Mouse (Mus musculus): ENCODE results near the gene Ift46. TPM values are rescaled to one million over a fixed set of nuclear protein-coding genes. Genes with fewer than 3 reads are reported as not detected.

Ift46 gene
- polyA plus RNA-seq, 1 experiment = 3.7 TPM

DNA sequence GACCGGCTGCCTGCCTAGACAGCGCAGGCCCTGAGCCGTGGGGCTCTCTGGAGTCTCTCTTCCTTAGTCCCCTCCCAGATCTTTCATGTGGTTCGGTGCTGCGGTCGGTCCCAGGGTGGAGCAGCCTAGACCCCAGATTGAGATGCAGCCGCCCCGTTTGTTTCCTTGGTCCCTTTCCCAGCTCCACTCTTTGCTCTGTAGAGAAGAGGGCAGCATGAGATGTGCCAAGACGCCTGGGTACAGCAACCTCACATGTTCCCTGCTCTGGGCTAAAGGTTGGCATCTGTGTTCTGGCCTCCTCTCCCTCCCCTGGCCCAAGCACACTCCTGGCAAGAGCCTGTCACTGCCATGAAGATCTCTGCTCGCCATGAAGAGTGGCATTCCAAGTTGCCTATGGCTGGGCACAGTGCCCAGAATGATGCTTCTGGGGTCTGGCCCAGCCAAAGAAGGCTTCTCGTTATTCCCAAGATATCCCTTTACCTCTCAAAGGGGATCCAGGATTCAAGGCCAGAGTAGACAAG is 44.1 kb upstream of the Ift46 start:
- Histone ChIP-seq H3K4me3 (replicated peaks) (no peak overlapping the region), H3K4me1 (peaks cover 65% of the 10 kb centered on the region), H3K36me3 (replicated peaks; ENCODE audit: low read length) (no peaks in the 10 kb centered on the region), H3K9me3 (no peaks in the 10 kb centered on the region), H3K27me3 (replicated peaks) (peaks cover 26% of the 10 kb centered on the region)
- TF ChIP-seq FLI1 (IDR thresholded peaks at IDR 0.05; ENCODE audit: low read length) (no peak), GATA1 (IDR thresholded peaks at IDR 0.05; ENCODE audit: borderline replicate concordance, low read length) (no peak)

DNA sequence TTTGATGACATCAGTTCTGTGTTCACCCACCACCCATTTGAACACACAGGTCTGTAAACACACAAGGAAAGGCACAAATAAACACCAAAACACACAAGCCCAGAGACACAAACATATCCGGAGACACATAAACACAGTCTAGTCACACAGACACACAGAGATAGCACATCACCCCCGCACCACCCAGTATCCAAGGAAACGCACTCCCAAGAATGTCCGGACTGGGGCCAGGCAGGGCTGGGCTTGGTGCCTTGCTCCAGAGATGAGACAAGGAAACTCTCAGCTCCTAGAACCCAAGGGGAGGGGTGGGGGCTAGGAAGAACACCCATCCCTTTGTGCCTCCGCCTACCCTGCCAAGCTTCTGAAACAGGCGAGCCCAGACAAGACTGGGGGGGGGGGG is 43.5 kb upstream of the Ift46 start:
- no peak overlapping the region for H3K4me3 ChIP-seq (replicated peaks)
- H3K9me3 ChIP-seq = no peaks in the 10 kb centered on the region
- TF ChIP-seq GATA1 (IDR thresholded peaks at IDR 0.05; ENCODE audit: borderline replicate concordance, low read length) = no peak
- no peak for TF ChIP-seq FLI1 (IDR thresholded peaks at IDR 0.05; ENCODE audit: low read length)
- peaks cover 29% of the 10 kb centered on the region for H3K27me3 ChIP-seq (replicated peaks)
- H3K36me3 ChIP-seq (replicated peaks; ENCODE audit: low read length) = no peaks in the 10 kb centered on the region
- peaks cover 63% of the 10 kb centered on the region for H3K4me1 ChIP-seq

DNA sequence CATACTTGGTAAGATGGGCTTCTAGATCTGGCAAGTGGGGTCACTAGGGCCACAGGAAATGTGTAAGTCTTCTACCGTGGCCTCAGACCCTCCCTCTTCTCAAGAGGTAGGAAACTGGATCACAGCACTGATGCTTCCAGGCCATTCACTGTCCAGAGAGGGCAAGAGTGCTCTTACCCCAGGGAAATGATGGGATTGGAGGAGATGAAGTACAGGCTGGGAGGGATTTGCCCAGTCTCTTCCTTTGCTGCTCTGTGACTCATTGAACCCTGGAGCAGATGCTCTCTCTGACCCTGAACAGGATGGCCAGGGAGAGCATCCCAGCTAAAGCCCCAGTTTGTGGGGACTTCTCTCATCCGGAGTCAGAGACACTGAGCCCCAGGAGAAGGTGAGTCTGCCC is 43.0 kb upstream of the Ift46 start:
- H3K27me3 ChIP-seq (replicated peaks) = peaks cover 25% of the 10 kb centered on the region
- H3K4me1 ChIP-seq = peaks cover 58% of the 10 kb centered on the region
- H3K36me3 ChIP-seq (replicated peaks; ENCODE audit: low read length) = no peaks in the 10 kb centered on the region
- no peak for TF ChIP-seq GATA1 (IDR thresholded peaks at IDR 0.05; ENCODE audit: borderline replicate concordance, low read length)
- no peak for TF ChIP-seq FLI1 (IDR thresholded peaks at IDR 0.05; ENCODE audit: low read length)
- H3K9me3 ChIP-seq = no peaks in the 10 kb centered on the region
- H3K4me3 ChIP-seq (replicated peaks) = no peak overlapping the region

- peaks cover 39% of the 10 kb centered on the region for H3K4me1 ChIP-seq
- no peak overlapping the region for H3K4me3 ChIP-seq (replicated peaks)
- H3K27me3 ChIP-seq (replicated peaks) = peaks cover 21% of the 10 kb centered on the region
- H3K9me3 ChIP-seq = no peaks in the 10 kb centered on the region
- H3K36me3 ChIP-seq (replicated peaks; ENCODE audit: low read length) = no peaks in the 10 kb centered on the region
- TF ChIP-seq GATA1 (IDR thresholded peaks at IDR 0.05; ENCODE audit: borderline replicate concordance, low read length) (no peak), FLI1 (IDR thresholded peaks at IDR 0.05; ENCODE audit: low read length) (no peak)
These were observed 41.1 kb upstream of the Ift46 start for GRCm38 (mm10) chr9:44726431-44727146.

- Histone ChIP-seq H3K4me3 (replicated peaks) (no peak overlapping the region), H3K27me3 (replicated peaks) (peaks cover 24% of the 10 kb centered on the region), H3K4me1 (peaks cover 40% of the 10 kb centered on the region), H3K9me3 (no peaks in the 10 kb centered on the region), H3K36me3 (replicated peaks; ENCODE audit: low read length) (no peaks in the 10 kb centered on the region)
- no peak for TF ChIP-seq FLI1 (IDR thresholded peaks at IDR 0.05; ENCODE audit: low read length)
These were observed 40.3 kb upstream of the Ift46 start for GRCm38 (mm10) chr9:44727441-44727840.

DNA sequence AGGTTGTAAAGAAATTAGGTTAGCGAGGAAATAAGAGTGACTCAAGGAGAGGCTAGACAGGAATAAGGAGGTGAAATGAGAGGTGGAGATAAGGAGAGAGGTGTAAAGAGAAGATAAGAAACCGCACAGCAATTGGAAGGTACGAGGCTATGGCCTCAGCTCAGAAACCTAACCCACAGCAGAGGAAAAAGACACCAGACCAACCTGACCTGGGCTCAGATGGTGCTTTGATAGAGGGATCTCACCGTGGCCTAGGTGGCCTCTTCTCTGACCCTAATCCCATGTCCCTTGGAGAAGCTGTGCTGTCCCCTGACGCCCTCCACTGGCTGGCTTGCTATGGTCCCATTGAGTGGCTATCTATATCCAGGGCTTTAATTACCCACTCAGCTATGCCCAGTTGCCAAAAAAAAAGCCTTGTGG is 35.6 kb upstream of the Ift46 start:
- H3K4me1 ChIP-seq = peaks cover 42% of the 10 kb centered on the region
- no peaks in the 10 kb centered on the region for H3K9me3 ChIP-seq
- TF ChIP-seq GATA1 (IDR thresholded peaks at IDR 0.05; ENCODE audit: borderline replicate concordance, low read length) (no peak), FLI1 (IDR thresholded peaks at IDR 0.05; ENCODE audit: low read length) (no peak)
- no peak overlapping the region for H3K4me3 ChIP-seq (replicated peaks)
- H3K27me3 ChIP-seq (replicated peaks) = peaks cover 53% of the 10 kb centered on the region
- no peaks in the 10 kb centered on the region for H3K36me3 ChIP-seq (replicated peaks; ENCODE audit: low read length)

- Histone ChIP-seq H3K4me1 (peaks cover 42% of the 10 kb centered on the region), H3K9me3 (peaks cover 8% of the 10 kb centered on the region), H3K36me3 (replicated peaks; ENCODE audit: low read length) (no peaks in the 10 kb centered on the region), H3K27me3 (replicated peaks) (peaks cover 60% of the 10 kb centered on the region), H3K4me3 (replicated peaks) (peak overlapping the region; percentile 93)
- TF ChIP-seq FLI1 (IDR thresholded peaks at IDR 0.05; ENCODE audit: low read length) (no peak), GATA1 (IDR thresholded peaks at IDR 0.05; ENCODE audit: borderline replicate concordance, low read length) (no peak)
These were observed 34.7 kb upstream of the Ift46 start for GRCm38 (mm10) chr9:44732921-44733530.

DNA sequence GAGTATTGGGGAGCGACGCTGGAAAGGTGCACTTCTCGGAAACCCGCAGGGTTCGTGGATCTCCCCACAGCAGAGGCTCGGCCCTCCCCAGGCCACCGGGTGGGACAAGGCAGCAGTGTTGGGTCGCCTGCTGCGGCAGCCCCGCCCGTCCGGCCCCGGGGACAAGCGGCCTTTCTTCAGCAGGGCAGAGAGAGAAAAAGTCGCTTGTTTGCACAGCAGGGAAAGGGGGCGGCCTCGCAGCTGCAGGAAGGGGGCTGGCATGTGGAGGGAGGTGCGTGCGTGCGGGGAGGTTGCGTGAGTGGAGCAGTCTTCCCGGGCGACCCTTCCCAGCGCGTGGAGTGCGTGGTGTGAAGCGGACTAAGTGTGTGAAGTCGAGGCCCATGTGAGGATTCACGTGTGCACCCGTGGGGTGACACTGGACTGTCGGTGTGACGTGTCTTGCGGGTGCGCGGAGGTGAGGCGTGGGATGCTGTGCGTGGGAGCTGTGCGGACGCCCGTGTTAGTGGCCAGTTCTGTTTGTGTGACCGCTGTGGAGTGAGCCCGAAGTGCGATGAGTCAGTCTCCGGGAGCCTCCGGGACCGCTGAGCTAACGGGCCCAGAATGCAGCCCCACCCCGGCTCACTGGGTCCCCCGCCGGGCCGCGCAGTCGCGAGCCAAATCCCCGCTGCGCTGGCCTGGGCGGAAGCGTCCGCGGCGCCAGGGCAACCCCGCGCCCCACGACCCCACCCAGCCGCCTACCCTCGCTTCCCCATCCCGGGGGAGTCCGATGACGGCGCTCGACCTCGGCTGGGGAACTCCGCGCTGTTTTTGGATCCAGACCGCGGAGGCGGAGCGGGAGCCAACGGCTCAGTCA is 33.8 kb upstream of the Ift46 start:
- H3K9me3 ChIP-seq = peaks cover 10% of the 10 kb centered on the region
- H3K27me3 ChIP-seq (replicated peaks) = peaks cover 54% of the 10 kb centered on the region
- no peaks in the 10 kb centered on the region for H3K36me3 ChIP-seq (replicated peaks; ENCODE audit: low read length)
- no peak for TF ChIP-seq FLI1 (IDR thresholded peaks at IDR 0.05; ENCODE audit: low read length)
- TF ChIP-seq GATA1 (IDR thresholded peaks at IDR 0.05; ENCODE audit: borderline replicate concordance, low read length) = no peak
- H3K4me3 ChIP-seq (replicated peaks) = peak overlapping the region; percentile 93
- peaks cover 42% of the 10 kb centered on the region for H3K4me1 ChIP-seq

DNA sequence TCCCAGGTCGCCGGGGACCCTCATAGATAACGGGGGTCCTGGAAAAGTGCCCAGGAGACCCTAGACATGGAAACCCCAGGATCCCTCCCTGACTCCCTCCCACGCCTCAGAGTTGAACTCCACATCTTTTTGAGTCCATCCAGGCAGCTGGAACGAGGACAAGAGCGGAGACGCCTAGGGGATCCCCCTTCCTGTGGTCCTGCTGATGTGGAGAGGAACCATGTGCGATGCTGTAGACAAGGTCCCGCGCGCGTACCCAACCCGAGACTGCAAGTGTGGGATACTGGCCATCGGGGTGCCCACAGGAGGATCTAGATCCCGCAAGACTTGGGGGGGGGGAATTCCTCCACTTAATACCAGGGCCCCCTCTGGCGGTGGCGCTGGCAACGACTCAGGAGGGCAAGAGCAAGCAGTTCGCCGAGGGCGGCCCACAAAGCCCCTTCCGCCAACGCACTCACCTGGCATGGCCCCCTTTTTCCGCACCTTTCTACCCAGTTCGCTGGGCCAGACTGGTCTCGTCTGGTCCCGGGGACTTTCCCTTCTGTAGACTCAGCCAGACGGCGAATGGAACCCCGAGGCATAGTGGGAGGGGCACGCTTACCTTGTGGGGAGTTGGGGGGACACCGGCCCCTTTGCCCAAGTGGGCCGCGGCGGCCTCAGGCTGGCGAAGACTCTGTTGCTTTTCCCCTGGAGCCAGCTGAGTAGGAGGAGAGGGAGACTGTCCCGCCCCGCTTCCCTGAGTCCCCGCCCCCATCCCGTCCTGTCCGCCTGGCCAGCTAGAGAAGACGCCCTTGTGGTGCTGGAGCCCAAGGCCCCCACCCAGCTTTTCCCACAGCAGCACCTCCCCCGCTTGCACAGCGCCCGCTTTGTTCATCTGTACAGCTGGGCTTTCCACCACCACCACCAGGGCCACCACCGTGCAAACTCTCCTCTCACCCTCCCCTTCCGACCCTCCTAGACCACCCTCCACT is 32.9 kb upstream of the Ift46 start, which contains the start of gene Phldb1:
TSS of gene Phldb1 (minus strand) at position 675 of the 971 bp plus-strand sequence.
- peak within 1 kb of the TSS; percentile 93 for H3K4me3 ChIP-seq (replicated peaks)

More for the DNA sequence above, 32.9 kb upstream of the Ift46 start, which contains the start of gene Phldb1:
- Histone ChIP-seq H3K36me3 (replicated peaks; ENCODE audit: low read length) (no peaks in the 10 kb centered on the region), H3K4me1 (peaks cover 42% of the 10 kb centered on the region), H3K9me3 (peaks cover 10% of the 10 kb centered on the region), H3K27me3 (replicated peaks) (peaks cover 53% of the 10 kb centered on the region)
- TF ChIP-seq FLI1 (IDR thresholded peaks at IDR 0.05; ENCODE audit: low read length) (no peak), GATA1 (IDR thresholded peaks at IDR 0.05; ENCODE audit: borderline replicate concordance, low read length) (no peak)

Measured in megakaryocyte, embryonic 14.5 days (primary cell).